Mouse (Mus musculus): Measurements from ENCODE around the gene Slc33a1. TPM values are rescaled to one million over a fixed set of nuclear protein-coding genes. Genes with fewer than 3 reads are reported as not detected.

Gene Slc33a1
- polyA plus RNA-seq, 1 experiment, result 21.4 TPM

GRCm38 (mm10) chr3:63898581-63899308 lies 65.8 kb downstream of the Slc33a1 start:
- peak; percentile 26 for DNase-seq (ENCODE audit: low spot score)

- no peak for DNase-seq (ENCODE audit: low spot score)
These were observed 67.4 kb downstream of the Slc33a1 start for GRCm38 (mm10) chr3:63897177-63897576.

DNA sequence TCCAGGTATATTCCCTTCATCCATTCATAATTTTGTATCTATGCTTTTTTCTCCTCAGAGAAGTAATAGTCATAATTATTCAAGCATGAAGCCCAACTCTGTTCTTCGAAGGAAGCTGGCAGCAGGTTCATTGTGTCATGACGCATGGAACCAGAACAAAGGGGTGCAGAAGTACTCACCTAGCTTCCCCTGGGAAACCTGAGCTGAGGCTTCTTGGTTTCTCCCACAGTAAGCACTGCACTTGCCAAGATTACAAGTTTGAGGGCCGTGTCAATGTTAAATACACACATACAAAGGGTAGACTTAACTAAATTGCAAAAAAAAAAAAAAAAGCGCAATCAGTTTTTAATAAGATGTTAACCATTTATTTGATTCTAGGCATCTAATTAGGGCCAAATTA lies 68.3 kb downstream of the Slc33a1 start:
- no peak for DNase-seq (ENCODE audit: low spot score)

- no peak for DNase-seq (ENCODE audit: low spot score)
These were observed 68.8 kb downstream of the Slc33a1 start for GRCm38 (mm10) chr3:63895786-63896185.

GRCm38 (mm10) chr3:63893677-63894076 lies 70.9 kb downstream of the Slc33a1 start:
- no peak for DNase-seq (ENCODE audit: low spot score)

- no peak for DNase-seq (ENCODE audit: low spot score)
These were observed 72.4 kb downstream of the Slc33a1 start for GRCm38 (mm10) chr3:63892154-63892553.

Other genes with a start within 250 kb of the Slc33a1 start
- 0.35 and 0.47 TPM in 2 replicates for gene Plch1, start 65.3 kb downstream of the Slc33a1 start, polyA plus RNA-seq (2012; rRNA removed)
- gene E130311K13Rik, start 35.3 kb downstream of the Slc33a1 start, polyA plus RNA-seq (2012; rRNA removed), result 7.7 and 7.9 TPM in 2 replicates
- gene Gmps, start 11.3 kb upstream of the Slc33a1 start, polyA plus RNA-seq (2012; rRNA removed), result 8.9 and 9.6 TPM in 2 replicates
- gene Vmn2r1, start 116.8 kb upstream of the Slc33a1 start, polyA plus RNA-seq (2012; rRNA removed), result 0.21 and 0.24 TPM in 2 replicates
- not detected in 2 replicates for gene Vmn2r2, start 177.2 kb upstream of the Slc33a1 start, polyA plus RNA-seq (2012; rRNA removed)

All from urinary bladder, adult 2 months (tissue).